Mouse (Mus musculus): Measurements from ENCODE around the gene Mog. TPM values are rescaled to one million over a fixed set of nuclear protein-coding genes. Genes with fewer than 3 reads are reported as not detected.

Mog gene
- polyA plus RNA-seq, 1 experiment from 2014 or later, result 0.12 TPM

GRCm38 (mm10) chr17:37047332-37047976, 24.3 kb upstream of the Mog start:
- Histone ChIP-seq H3K36me3 (ENCODE audit: control insufficient read depth, insufficient read depth, low read length) (no peaks in the 10 kb centered on the region), H3K4me1 (ENCODE audit: control insufficient read depth, insufficient read depth, low read length) (peaks cover 18% of the 10 kb centered on the region), H3K27me3 (ENCODE audit: control insufficient read depth, insufficient read depth, low read length) (no peaks in the 10 kb centered on the region; the same call in 1 of the 2 replicates), H3K9me3 (ENCODE audit: control insufficient read depth, low read length) (no peaks in the 10 kb centered on the region), H3K27ac (ENCODE audit: low read depth, low read length) (no peak overlapping the region), H3K4me2 (replicated peaks; ENCODE audit: low read depth, low read length) (peak overlapping the region; percentile 90), H3K9ac (ENCODE audit: low read depth, low read length) (peak overlapping the region; percentile 90; the same call in 1 of the 2 replicates), H3K4me3 (ENCODE audit: low read length) (peak overlapping the region; percentile 77)
- 15% methylated on average over 19 of the region's 19 CpGs for WGBS
- ATAC-seq (ENCODE audit: low FRiP score, low TSS enrichment), result no peak

DNA sequence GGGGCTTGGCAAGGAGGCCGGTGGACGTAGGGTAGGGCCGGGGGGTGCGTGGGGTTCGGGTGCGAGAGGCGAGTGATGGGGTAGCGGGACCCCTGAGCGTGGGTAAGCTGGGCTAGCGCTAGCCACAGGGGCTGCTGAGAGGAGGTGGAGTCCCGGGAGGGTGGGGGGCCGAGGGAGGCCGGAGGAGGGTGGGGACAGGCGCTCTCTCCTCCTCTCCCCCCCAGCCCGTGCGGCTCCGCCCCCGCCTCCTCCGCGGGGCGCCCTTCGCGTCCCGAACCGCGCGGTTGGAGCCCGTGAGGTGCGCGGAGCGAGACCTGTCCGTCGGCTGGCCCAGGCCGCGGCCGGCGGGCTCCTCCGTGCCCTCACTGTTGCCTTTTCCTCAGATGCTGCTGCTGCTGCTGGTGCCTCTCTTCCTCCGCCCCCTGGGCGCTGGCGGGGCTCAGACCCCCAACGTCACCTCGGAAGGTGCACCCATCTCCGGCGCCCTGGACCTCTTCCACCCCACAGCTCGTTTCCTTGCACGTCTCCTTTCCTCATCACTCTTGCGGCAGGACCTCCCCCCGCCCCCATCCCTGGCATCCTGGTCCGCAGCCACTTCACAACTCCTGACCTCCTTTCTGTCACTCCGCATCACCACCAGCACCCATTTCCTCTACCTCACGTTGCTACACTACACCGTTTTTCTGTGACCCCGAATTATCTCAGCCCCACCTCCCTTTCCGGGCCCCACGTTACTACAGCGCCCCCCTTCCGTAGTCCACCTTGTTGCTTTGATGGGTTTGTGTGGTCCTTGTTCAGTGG, 23.3 kb upstream of the Mog start:
- Histone ChIP-seq H3K27ac (ENCODE audit: low read depth, low read length) (peak overlapping the region; percentile 26; the same call in 1 of the 2 replicates), H3K4me3 (ENCODE audit: low read length) (peak overlapping the region; percentile 77), H3K9ac (ENCODE audit: low read depth, low read length) (peak overlapping the region; percentile 90), H3K4me1 (ENCODE audit: control insufficient read depth, insufficient read depth, low read length) (peaks cover 18% of the 10 kb centered on the region), H3K27me3 (ENCODE audit: control insufficient read depth, insufficient read depth, low read length) (no peaks in the 10 kb centered on the region; the same call in 1 of the 2 replicates), H3K36me3 (ENCODE audit: control insufficient read depth, insufficient read depth, low read length) (no peaks in the 10 kb centered on the region), H3K4me2 (replicated peaks; ENCODE audit: low read depth, low read length) (peak overlapping the region; percentile 90), H3K9me3 (ENCODE audit: control insufficient read depth, low read length) (no peaks in the 10 kb centered on the region)
- ATAC-seq (ENCODE audit: low FRiP score, low TSS enrichment), result peak; percentile 77
- 3% methylated on average over 29 of the region's 58 CpGs for WGBS

GRCm38 (mm10) chr17:37045611-37046311, 22.6 kb upstream of the Mog start, which contains the start of gene Gabbr1:
Gabbr1 (plus strand) TSS chr17:37045966.
- Histone ChIP-seq H3K36me3 (ENCODE audit: control insufficient read depth, insufficient read depth, low read length) (no peaks in the 10 kb centered on the region), H3K4me1 (ENCODE audit: control insufficient read depth, insufficient read depth, low read length) (peaks cover 15% of the 10 kb centered on the region), H3K27ac (ENCODE audit: low read depth, low read length) (peak within 1 kb of the TSS; percentile 26; the same call in 1 of the 2 replicates), H3K9me3 (ENCODE audit: control insufficient read depth, low read length) (no peaks in the 10 kb centered on the region), H3K4me3 (ENCODE audit: low read length) (peak within 1 kb of the TSS; percentile 77), H3K27me3 (ENCODE audit: control insufficient read depth, insufficient read depth, low read length) (no peaks in the 10 kb centered on the region; the same call in 1 of the 2 replicates), H3K4me2 (replicated peaks; ENCODE audit: low read depth, low read length) (peak within 1 kb of the TSS; percentile 90), H3K9ac (ENCODE audit: low read depth, low read length) (peak within 1 kb of the TSS; percentile 90)
- WGBS, result under 1% methylated on average over 43 of the region's 55 CpGs
- ATAC-seq (ENCODE audit: low FRiP score, low TSS enrichment), result peak; percentile 86

DNA sequence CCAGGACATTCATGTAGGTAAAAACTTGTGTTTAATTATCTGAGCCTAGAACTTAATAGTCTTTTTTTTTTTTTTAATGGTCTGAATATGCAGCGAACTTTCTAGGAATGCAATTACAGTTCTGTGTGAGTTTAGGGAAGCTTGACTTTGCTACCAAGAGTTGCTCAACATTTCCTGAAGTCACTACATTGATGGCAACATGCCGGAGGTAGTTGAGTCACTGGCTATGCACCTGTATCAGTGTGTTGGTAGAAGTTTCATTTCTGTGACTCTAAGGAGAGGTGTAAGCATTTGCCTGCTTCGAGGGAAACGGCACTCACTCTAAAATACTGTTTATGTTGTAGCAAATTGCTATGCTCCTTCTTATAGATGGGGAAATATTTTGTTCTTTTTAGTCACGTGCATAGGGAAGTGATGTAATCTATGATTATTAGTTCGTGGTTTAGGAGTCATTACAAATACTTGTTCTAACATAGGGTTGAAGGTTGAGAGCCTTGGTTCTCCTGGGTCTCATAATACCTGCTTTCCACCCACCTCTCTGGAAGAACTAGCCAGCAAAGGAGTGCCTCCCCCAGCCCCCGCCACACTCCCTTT, 21.6 kb upstream of the Mog start:
- 78% methylated on average over 7 of the region's 7 CpGs for WGBS
- Histone ChIP-seq H3K9me3 (ENCODE audit: control insufficient read depth, low read length) (no peaks in the 10 kb centered on the region), H3K27ac (ENCODE audit: low read depth, low read length) (no peak overlapping the region), H3K4me2 (replicated peaks; ENCODE audit: low read depth, low read length) (peak overlapping the region; percentile 90), H3K36me3 (ENCODE audit: control insufficient read depth, insufficient read depth, low read length) (no peaks in the 10 kb centered on the region), H3K9ac (ENCODE audit: low read depth, low read length) (no peak overlapping the region), H3K27me3 (ENCODE audit: control insufficient read depth, insufficient read depth, low read length) (no peaks in the 10 kb centered on the region; the same call in 1 of the 2 replicates), H3K4me1 (ENCODE audit: control insufficient read depth, insufficient read depth, low read length) (peaks cover 14% of the 10 kb centered on the region), H3K4me3 (ENCODE audit: low read length) (peak overlapping the region; percentile 77; the same call in 1 of the 2 replicates)
- no peak for ATAC-seq (ENCODE audit: low FRiP score, low TSS enrichment)

DNA sequence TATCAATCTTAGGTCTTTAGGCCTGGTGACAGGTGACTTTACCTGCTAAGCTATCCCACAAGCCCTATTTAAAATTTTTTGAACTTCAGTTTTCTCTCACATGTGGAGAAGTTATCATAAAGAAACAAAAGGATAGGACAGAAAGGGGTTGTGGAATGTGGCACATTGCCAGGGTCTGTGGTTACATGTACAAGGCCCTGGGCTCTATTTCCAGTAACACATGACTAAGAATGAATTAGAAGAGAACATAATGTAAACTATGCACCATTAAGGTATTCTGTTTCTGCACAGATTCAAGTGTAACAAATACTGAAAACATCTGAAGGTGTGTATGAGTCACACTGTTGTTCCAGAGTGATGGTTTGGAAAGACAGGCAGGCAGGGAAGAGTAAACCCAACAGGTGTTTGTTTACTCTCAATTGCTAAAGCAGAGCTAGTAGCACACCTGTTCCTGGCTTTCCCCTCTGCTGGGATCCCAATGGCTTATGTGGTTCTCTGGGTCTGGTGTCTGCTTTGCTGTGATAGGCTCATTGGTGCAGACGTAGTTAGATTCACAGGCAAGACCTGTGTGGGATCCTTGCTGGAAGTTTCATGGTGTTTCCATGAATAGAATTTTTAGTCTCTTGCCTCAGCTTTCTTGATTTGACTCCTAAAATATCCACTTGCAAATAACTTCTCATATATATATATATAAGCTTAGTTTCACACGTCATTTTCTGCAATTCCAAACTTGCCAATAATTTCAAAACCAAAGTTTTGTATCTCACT, 16.1 kb upstream of the Mog start:
- Histone ChIP-seq H3K4me2 (replicated peaks; ENCODE audit: low read depth, low read length) (no peak overlapping the region), H3K27ac (ENCODE audit: low read depth, low read length) (no peak overlapping the region), H3K4me1 (ENCODE audit: control insufficient read depth, insufficient read depth, low read length) (no peaks in the 10 kb centered on the region), H3K9me3 (ENCODE audit: control insufficient read depth, low read length) (no peaks in the 10 kb centered on the region), H3K9ac (ENCODE audit: low read depth, low read length) (no peak overlapping the region), H3K27me3 (ENCODE audit: control insufficient read depth, insufficient read depth, low read length) (no peaks in the 10 kb centered on the region), H3K4me3 (ENCODE audit: low read length) (no peak overlapping the region), H3K36me3 (ENCODE audit: control insufficient read depth, insufficient read depth, low read length) (no peaks in the 10 kb centered on the region)
- no peak for ATAC-seq (ENCODE audit: low FRiP score, low TSS enrichment)
- 82% methylated on average over 2 of the region's 2 CpGs for WGBS

GRCm38 (mm10) chr17:37029162-37029561, 6.0 kb upstream of the Mog start:
- WGBS, result 69% methylated on average over 8 of the region's 8 CpGs
- H3K36me3 ChIP-seq (ENCODE audit: control insufficient read depth, insufficient read depth, low read length), result no peaks in the 10 kb centered on the region
- H3K4me2 ChIP-seq (replicated peaks; ENCODE audit: low read depth, low read length), result peak overlapping the region; percentile 31
- H3K4me1 ChIP-seq (ENCODE audit: control insufficient read depth, insufficient read depth, low read length), result no peaks in the 10 kb centered on the region
- peak overlapping the region; percentile 92 for H3K27ac ChIP-seq (ENCODE audit: low read depth, low read length)
- 0 out of 2 replicates have a peak, but pooled peaks have one; percentile 16 for ATAC-seq (ENCODE audit: low FRiP score, low TSS enrichment)
- no peak overlapping the region; the same call in 1 of the 2 replicates for H3K9ac ChIP-seq (ENCODE audit: low read depth, low read length)
- H3K9me3 ChIP-seq (ENCODE audit: control insufficient read depth, low read length), result no peaks in the 10 kb centered on the region
- H3K4me3 ChIP-seq (ENCODE audit: low read length), result peak overlapping the region; percentile 39
- no peaks in the 10 kb centered on the region for H3K27me3 ChIP-seq (ENCODE audit: control insufficient read depth, insufficient read depth, low read length)

- Histone ChIP-seq H3K4me1 (ENCODE audit: control insufficient read depth, insufficient read depth, low read length) (no peaks in the 10 kb centered on the region), H3K27ac (ENCODE audit: low read depth, low read length) (peak overlapping the region; percentile 92), H3K9ac (ENCODE audit: low read depth, low read length) (peak overlapping the region; percentile 25), H3K36me3 (ENCODE audit: control insufficient read depth, insufficient read depth, low read length) (no peaks in the 10 kb centered on the region), H3K4me3 (ENCODE audit: low read length) (peak overlapping the region; percentile 39), H3K4me2 (replicated peaks; ENCODE audit: low read depth, low read length) (peak overlapping the region; percentile 31), H3K27me3 (ENCODE audit: control insufficient read depth, insufficient read depth, low read length) (no peaks in the 10 kb centered on the region), H3K9me3 (ENCODE audit: control insufficient read depth, low read length) (no peaks in the 10 kb centered on the region)
- ATAC-seq (ENCODE audit: low FRiP score, low TSS enrichment), result peak; percentile 99
- WGBS, result 0% methylated on average over 14 of the region's 14 CpGs
Measured at GRCm38 (mm10) chr17:37028683-37029120, 5.5 kb upstream of the Mog start.

DNA sequence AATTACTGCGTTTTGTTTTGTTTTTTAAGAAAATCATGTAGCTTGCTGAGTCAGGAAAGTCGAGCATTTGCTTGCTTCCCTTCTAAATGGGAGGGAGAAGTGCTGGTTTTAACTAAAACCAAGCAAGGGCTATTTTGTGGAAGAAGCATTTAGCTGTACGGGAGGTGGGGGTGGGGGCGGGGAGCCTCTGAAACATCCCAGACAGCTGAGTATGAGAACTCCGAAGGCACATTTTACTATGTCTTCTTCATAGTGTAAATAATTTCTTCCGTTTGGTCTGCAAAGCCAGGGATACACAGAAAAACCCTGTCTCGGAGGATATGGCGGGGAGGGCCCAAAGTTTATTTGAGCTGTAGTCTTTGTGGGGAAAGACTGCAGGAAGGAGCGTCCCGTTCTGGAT, 5.0 kb upstream of the Mog start:
- H3K4me2 ChIP-seq (replicated peaks; ENCODE audit: low read depth, low read length), result peak overlapping the region; percentile 31
- H3K9ac ChIP-seq (ENCODE audit: low read depth, low read length), result peak overlapping the region; percentile 25
- no peaks in the 10 kb centered on the region for H3K4me1 ChIP-seq (ENCODE audit: control insufficient read depth, insufficient read depth, low read length)
- no peaks in the 10 kb centered on the region for H3K27me3 ChIP-seq (ENCODE audit: control insufficient read depth, insufficient read depth, low read length)
- WGBS, result 5% methylated on average over 10 of the region's 10 CpGs
- peak; percentile 50 for ATAC-seq (ENCODE audit: low FRiP score, low TSS enrichment)
- no peaks in the 10 kb centered on the region for H3K36me3 ChIP-seq (ENCODE audit: control insufficient read depth, insufficient read depth, low read length)
- peak overlapping the region; percentile 92 for H3K27ac ChIP-seq (ENCODE audit: low read depth, low read length)
- H3K4me3 ChIP-seq (ENCODE audit: low read length), result peak overlapping the region; percentile 39
- H3K9me3 ChIP-seq (ENCODE audit: control insufficient read depth, low read length), result no peaks in the 10 kb centered on the region

Measured in kidney, embryonic 14.5 days (tissue).